Mouse (Mus musculus) c-Kit-positive CD71-positive TER-119-positive erythroid progenitor cells, embryonic 14.5 days (primary cell): ENCODE results near the gene Mfn2.
A peak's percentile ranks its signal among the peaks of the same experiment; 100 is the strongest.

ENCODE experiments used
- DNase-seq: peaks from one replicate; pipeline ENCODE4 v3.0.0-alpha.2; 2013; ENCODE audit warnings: low spot score

The Mfn2 gene

GRCm38 (mm10) chr4:147918459-147919121 is 14.1 kb upstream of the Mfn2 start:
- peak; percentile 41 for DNase-seq

DNA sequence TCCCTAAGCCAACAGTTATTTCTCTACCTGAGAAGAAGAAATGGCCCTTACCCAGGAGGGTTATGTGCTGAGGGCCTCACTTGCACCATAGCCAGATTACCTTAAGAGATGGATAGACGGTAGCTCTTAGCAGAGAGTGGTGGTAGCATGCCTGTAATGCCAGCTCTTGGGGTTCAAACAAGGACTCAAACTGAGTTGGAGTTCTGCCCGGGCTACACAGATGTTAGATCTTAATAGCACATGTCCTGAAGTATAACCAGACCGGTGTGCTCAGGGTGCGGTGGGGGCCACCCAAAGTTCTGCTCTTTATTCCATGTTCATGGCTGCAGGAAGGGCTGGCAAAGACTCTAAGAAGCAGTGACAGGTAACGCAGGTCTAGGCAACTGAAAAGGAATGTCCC is 5.0 kb upstream of the Mfn2 start:
- no peak for DNase-seq

DNA sequence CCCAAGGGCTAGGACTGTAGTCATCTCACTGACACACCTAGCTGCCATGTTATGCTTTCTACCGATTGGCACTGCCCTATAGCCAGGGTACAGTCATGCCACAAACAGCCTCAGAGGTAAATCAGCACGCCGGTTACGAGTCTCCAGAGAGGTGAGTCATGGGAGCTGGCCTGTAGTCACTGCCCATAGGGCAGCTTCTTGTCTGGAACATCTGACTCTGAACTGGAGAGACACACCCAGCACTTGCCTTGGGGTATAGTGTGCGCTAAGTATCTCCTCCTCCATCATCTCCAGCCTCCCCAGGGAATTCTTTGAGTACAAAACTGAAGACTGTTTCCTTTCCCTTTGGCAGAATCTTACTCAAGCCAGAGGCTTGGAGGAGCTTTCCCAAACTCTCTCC is 1.7 kb upstream of the Mfn2 start:
- no peak for DNase-seq

GRCm38 (mm10) chr4:147905090-147905659 is 671 bp upstream of the Mfn2 start:
- DNase-seq = no peak

DNA sequence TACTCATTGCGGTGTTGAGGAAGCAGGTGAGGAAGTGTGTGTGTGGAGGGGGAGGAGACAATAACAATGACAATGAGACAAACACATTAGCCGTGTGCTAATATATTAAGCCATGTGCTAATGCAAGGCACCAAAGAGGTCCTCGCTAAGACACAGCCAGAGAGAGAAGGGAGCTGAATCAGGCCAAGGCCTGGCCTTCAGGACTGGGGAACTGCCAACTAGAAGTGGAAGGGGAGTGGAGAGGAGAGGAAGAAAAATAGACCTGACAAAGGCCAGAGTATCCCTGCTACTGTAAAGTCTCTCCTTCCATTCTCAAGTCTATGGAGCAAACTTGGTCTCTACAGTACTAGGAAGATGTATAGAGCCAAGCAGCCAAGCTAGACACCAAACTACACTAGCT is 903 bp downstream of the Mfn2 start:
- no peak for DNase-seq

DNA sequence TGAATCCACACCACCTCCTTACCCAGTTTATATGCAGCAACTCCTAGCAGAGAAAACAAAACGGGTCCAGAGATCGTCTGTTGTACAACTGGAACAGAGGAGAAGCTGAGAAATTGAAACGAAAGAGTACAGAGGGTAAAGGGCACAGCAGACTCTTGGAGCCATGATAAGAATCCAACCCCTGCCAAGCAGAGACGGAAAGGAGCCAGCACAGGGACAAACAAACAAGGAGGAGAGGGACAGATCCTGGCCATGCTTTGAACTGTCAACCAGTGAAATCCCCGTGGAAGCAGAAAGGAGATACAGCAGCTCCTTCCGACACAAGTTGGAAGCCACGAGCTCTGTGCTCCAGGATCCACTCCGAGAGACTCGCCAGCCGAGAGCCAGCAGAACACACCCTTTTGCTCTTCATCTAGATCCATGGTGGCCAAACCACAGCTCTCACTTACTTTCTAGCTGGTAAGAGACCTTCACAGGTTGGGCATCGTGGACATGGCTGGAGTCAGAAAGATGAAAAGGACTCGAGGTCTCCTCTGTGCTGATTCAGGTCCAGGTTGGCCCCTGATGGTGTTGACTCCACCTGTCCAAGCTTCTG is 1.5 kb downstream of the Mfn2 start:
- DNase-seq = no peak

DNA sequence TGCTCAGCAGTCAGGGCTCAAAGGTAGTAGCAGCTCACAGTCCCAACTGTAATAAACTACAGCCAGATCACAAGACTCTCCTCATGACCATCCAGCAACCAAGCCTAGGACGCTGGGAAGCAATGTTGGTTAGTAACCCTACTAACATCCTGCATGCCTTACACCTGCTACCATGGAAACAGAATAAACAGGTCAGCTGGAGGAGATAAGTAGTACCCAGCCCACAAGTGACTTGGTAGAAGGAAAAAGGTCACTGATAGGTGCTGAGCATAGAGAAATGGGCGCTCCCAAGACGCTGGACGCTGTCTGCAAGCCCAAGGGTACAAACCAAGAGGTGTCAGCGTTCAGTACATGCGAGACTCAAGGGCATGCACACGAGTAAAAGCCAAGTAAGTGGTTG is 4.1 kb downstream of the Mfn2 start:
- DNase-seq = no peak

GRCm38 (mm10) chr4:147897348-147897747 is 7.2 kb downstream of the Mfn2 start:
- no peak for DNase-seq

DNA sequence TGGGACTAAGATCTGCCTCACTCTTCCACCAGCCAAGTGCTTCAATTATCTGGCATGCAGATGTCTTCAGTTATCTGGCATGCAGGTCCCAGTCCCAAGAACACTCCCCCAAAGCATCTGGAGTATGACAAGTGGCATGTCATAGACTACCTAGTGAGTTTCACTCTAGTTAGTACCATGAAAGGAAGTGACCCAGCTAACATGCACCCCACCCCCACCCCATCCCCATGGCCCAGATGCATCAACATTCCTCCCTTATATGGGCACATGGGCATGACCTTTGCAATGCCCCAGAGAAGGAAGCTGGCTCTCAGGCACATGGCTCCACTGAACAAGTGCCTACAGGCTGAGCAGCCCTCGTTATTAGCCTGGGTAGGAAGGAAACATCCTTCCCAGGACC is 8.1 kb downstream of the Mfn2 start:
- DNase-seq = no peak

- DNase-seq = no peak
Observed at GRCm38 (mm10) chr4:147895815-147896330, 8.6 kb downstream of the Mfn2 start.

DNA sequence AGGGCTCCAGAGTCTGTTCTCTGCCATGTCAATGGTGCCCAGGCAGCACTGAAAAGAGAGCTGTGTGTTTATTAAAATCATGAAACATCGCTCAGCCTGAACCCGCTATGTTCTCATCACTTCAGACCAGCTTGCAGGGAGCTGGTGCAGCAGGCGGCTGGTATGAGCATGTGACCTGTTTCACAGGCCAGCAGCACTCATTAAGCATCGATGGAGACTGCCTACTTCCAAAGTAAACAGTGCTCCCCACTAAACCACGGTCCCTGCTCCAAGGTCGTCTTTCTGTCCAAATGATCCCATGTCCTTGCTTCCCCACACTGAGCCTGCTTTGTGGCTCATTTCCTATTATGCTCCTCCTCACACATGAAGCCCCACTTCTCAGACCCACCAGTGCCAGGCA is 14.2 kb downstream of the Mfn2 start:
- no peak for DNase-seq

- no peak for DNase-seq
Observed at GRCm38 (mm10) chr4:147888237-147888636, 16.3 kb downstream of the Mfn2 start.

DNA sequence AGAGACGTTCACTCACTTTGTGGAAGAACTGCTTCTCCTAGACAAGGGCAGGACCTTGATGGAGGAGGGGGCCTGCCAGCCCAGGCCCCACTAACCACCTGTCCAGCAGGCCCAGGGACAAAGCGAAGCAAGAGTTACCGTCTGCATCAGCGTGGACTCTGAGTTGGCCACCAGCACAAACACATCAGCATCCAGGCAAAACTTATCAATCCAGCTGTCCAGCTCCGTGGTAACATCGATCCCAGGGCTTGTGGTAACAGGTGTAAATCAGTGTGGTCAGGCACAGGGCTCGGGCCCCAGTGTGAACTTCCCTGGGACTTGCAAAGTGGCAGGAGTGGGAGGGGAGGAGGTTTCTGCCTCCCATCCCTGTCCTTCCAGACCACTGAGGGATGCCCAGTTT is 17.2 kb downstream of the Mfn2 start:
- DNase-seq = no peak

GRCm38 (mm10) chr4:147886158-147886557 is 18.3 kb downstream of the Mfn2 start:
- no peak for DNase-seq

GRCm38 (mm10) chr4:147884138-147884537 is 20.4 kb downstream of the Mfn2 start:
- DNase-seq = no peak

- no peak for DNase-seq
Observed at GRCm38 (mm10) chr4:147883041-147883440, 21.5 kb downstream of the Mfn2 start.

DNA sequence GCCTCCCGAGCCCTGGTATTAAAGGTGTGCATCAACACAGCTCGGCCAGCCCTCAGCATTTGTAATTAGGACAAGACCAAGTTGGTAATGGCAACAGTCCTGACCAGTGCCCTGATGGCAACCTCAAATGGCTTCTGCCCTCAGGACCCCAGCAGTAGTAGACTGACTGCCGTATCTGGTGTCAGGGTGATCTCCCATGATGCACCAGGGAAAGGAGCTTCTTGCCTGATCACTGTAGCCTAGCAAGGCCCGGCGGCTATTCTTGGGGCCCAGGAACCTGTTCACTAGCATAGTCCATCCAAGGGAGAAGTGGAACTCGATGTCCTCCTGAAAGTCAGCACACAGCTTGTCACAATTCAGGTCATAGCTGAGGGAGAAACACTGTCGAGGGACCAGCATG is 22.7 kb downstream of the Mfn2 start:
- DNase-seq = no peak

GRCm38 (mm10) chr4:147879865-147880264 is 24.6 kb downstream of the Mfn2 start:
- no peak for DNase-seq

GRCm38 (mm10) chr4:147879456-147879855 is 25.0 kb downstream of the Mfn2 start:
- no peak for DNase-seq

GRCm38 (mm10) chr4:147878537-147878936 is 26.0 kb downstream of the Mfn2 start:
- DNase-seq = no peak

GRCm38 (mm10) chr4:147875852-147876575 is 28.5 kb downstream of the Mfn2 start:
- no peak for DNase-seq

- DNase-seq = no peak
Observed at GRCm38 (mm10) chr4:147869238-147869637, 35.3 kb downstream of the Mfn2 start.
